Mouse (Mus musculus) G1E (cell line): ENCODE data around the gene Cenpu. TPM values are rescaled to one million over a fixed set of nuclear protein-coding genes. Genes with fewer than 3 reads are reported as not detected.

Experiments used
- ATAC-seq: 2 replicates; pipeline ENCODE4 v1.8.0; 2016; ENCODE audit warnings: mild to moderate bottlenecking; ENCODE audit not compliant: insufficient number of reproducible peaks, poor library complexity, low FRiP score, severe bottlenecking; ENCODE audit errors: extremely low read depth
- DNase-seq: peaks from one replicate; pipeline ENCODE4 v3.0.0; 2012; ENCODE audit warnings: low spot score
- H3K27me3 ChIP-seq: 2 replicates; pipeline ENCODE4 v1.6.1; 2012; ENCODE audit warnings: mild to moderate bottlenecking, low read length, inconsistent platforms; ENCODE audit not compliant: insufficient read depth
- H3K36me3 ChIP-seq: replicated peaks from 2 replicates; pipeline ENCODE3; 2012; ENCODE audit warnings: mild to moderate bottlenecking, inconsistent platforms
- H3K4me1 ChIP-seq: 2 replicates; pipeline ENCODE4 v1.6.1; 2012; ENCODE audit warnings: low read depth, low read length, inconsistent platforms, mixed read lengths; ENCODE audit not compliant: insufficient read depth
- H3K4me3 ChIP-seq: 2 replicates; pipeline ENCODE4 v1.5.1; 2012; ENCODE audit warnings: low read depth, mild to moderate bottlenecking, inconsistent platforms, low read length, moderate library complexity, mixed read lengths
- H3K9me3 ChIP-seq: replicated peaks from 2 replicates; pipeline ENCODE4 v1.6.1; 2012; ENCODE audit warnings: inconsistent platforms
- CTCF ChIP-seq: IDR thresholded peaks from 2 replicates; pipeline ENCODE4 v1.5.1; 2012; ENCODE audit warnings: low read depth, low read length, inconsistent platforms, mixed read lengths
- GATA1 ChIP-seq: IDR thresholded peaks from 2 replicates; pipeline ENCODE4 v1.6.1; 2012; ENCODE audit warnings: borderline replicate concordance, low read length, inconsistent platforms, mixed read lengths
- GATA2 ChIP-seq: IDR thresholded peaks from 2 replicates; pipeline ENCODE4 v1.6.1; 2012; ENCODE audit warnings: low read depth, low read length, inconsistent platforms, borderline replicate concordance
- POLR2AphosphoS5 ChIP-seq: IDR thresholded peaks from 2 replicates; pipeline ENCODE4 v1.6.1; 2012; ENCODE audit warnings: low read depth, low read length, inconsistent platforms; ENCODE audit not compliant: insufficient replicate concordance
- TAL1 ChIP-seq: conservative IDR thresholded peaks from 2 replicates; pipeline ENCODE4 v1.6.1; 2012; ENCODE audit warnings: low read depth, low read length, inconsistent platforms, mixed read lengths
- polyA plus RNA-seq: library from polyadenylated mRNA; stranded (reverse); fragments of >175 nt; gene quantifications from 2 replicates; pipeline ENCODE4 v1.2.3, GENCODE M21; 2012
- total RNA-seq, 2 experiments: library from RNA; stranded (forward) in 1 of 2; stranded (reverse) in 1 of 2; fragments of 200-1000 nt in 1 of 2; fragments of >200 nt in 1 of 2; fragmentation: Nextera tagmentation in 1 of 2; gene quantifications; 2 replicates each; pipeline ENCODE4 v1.2.3; 2014 to 2017

Gene Cenpu
- total and polyA plus RNA-seq, 3 experiments, result 16.4 to 94.1 (median 73.6) TPM

DNA sequence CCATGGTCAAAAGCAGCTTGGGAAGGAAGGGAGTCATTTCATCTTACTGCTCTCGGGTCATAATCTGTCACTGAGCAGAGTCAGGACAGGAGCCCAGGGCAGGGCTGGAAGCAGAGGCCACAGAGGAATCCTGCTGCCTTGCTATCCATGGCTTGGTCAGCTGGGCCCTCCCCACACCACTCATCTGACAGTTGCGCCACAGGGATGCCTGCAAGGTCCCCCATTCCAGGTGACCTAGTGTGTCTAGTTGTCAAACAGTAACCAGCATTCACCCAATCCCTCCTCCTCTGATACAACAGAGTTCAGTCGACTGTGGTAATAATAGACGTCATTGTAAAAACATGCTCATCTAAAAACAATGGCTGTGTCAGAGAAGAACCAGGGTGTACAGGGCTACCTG, 22.3 kb upstream of the Cenpu start:
- Histone ChIP-seq H3K27me3 (no peaks in the 10 kb centered on the region), H3K4me1 (peaks cover 14% of the 10 kb centered on the region), H3K4me3 (no peak overlapping the region), H3K9me3 (no peaks in the 10 kb centered on the region), H3K36me3 (peaks cover 99% of the 10 kb centered on the region)
- no peak for TF ChIP-seq TAL1
- TF ChIP-seq GATA1, result no peak
- no peak for TF ChIP-seq GATA2
- TF ChIP-seq POLR2AphosphoS5, result no peak
- TF ChIP-seq CTCF, result no peak
- ATAC-seq (no peak), DNase-seq (no peak)

- H3K27me3 ChIP-seq, result no peaks in the 10 kb centered on the region
- no peak overlapping the region for H3K4me3 ChIP-seq
- ATAC-seq (no peak), DNase-seq (no peak)
- H3K9me3 ChIP-seq, result no peaks in the 10 kb centered on the region
- no peak for TF ChIP-seq GATA1
- TF ChIP-seq GATA2, result no peak
- peaks cover 99% of the 10 kb centered on the region for H3K36me3 ChIP-seq
- peaks cover 14% of the 10 kb centered on the region for H3K4me1 ChIP-seq
Observed at GRCm38 (mm10) chr8:46530541-46530940, 21.3 kb upstream of the Cenpu start.

DNA sequence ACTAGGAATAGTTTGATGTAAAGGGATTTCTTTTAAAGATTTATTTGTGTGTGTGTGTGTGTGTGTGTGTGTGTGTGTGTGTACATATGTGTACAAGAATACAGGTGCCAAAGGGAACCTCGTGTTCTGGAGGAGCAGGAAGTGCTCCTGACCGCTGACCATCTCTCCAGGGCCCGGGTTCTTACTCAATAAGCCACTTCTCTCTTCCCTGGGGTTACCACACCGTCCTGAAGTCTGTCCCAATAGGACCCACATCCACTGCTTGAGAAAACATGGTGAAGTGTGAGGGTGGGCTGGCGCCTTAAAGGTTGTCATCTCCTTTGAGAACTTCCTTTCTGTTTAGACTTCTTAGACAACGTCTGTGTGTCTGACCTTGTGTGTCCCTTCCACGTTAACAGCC, 17.9 kb upstream of the Cenpu start:
- DNase-seq, result no peak
- peaks cover 3% of the 10 kb centered on the region for H3K9me3 ChIP-seq
- no peak for ATAC-seq
- no peaks in the 10 kb centered on the region; the same call in 1 of the 2 replicates for H3K4me1 ChIP-seq
- no peaks in the 10 kb centered on the region for H3K27me3 ChIP-seq
- H3K36me3 ChIP-seq, result peaks cover 98% of the 10 kb centered on the region
- no peak overlapping the region for H3K4me3 ChIP-seq
- no peak for TF ChIP-seq TAL1
- no peak for TF ChIP-seq GATA2
- TF ChIP-seq POLR2AphosphoS5, result no peak
- TF ChIP-seq CTCF, result no peak
- no peak for TF ChIP-seq GATA1

GRCm38 (mm10) chr8:46539701-46540100, 12.1 kb upstream of the Cenpu start:
- TF ChIP-seq CTCF (no peak), GATA2 (no peak), POLR2AphosphoS5 (no peak), GATA1 (no peak)
- DNase-seq (no peak), ATAC-seq (no peak)
- H3K36me3 ChIP-seq, result peaks cover 44% of the 10 kb centered on the region
- no peaks in the 10 kb centered on the region for H3K27me3 ChIP-seq
- no peak overlapping the region for H3K4me3 ChIP-seq
- H3K4me1 ChIP-seq, result peaks cover 46% of the 10 kb centered on the region
- peaks cover 3% of the 10 kb centered on the region for H3K9me3 ChIP-seq

GRCm38 (mm10) chr8:46543191-46543590, 8.6 kb upstream of the Cenpu start:
- TF ChIP-seq TAL1 (no peak), GATA1 (no peak), GATA2 (no peak), POLR2AphosphoS5 (no peak), CTCF (no peak)
- peaks cover 79% of the 10 kb centered on the region for H3K4me1 ChIP-seq
- ATAC-seq, result no peak
- no peaks in the 10 kb centered on the region for H3K9me3 ChIP-seq
- no peak for DNase-seq
- H3K36me3 ChIP-seq, result peaks cover 9% of the 10 kb centered on the region
- H3K27me3 ChIP-seq, result no peaks in the 10 kb centered on the region
- no peak overlapping the region for H3K4me3 ChIP-seq

DNA sequence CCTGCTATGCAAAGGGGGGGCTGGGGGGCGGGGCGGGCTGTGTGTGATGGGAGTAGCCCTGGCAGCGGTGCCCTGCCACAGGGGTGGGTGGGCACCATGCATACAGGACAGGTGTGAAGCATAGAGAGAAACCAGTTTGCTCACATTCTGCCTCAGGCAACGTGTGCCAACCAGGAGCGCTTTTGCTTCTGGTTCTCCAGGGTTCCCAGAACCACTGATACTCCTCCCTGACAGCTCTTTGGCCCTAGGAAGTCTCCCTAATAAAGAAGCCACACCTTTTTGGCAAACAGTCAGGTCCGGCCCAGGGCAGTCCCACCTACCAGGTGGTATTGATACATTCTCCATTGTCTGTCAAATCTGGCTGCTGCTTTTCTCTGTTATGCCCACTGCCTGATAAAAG, 8.2 kb upstream of the Cenpu start:
- ATAC-seq (no peak), DNase-seq (no peak)
- Histone ChIP-seq H3K4me3 (no peak overlapping the region), H3K4me1 (peaks cover 84% of the 10 kb centered on the region), H3K9me3 (no peaks in the 10 kb centered on the region), H3K36me3 (peaks cover 7% of the 10 kb centered on the region), H3K27me3 (no peaks in the 10 kb centered on the region)
- no peak for TF ChIP-seq GATA1
- no peak for TF ChIP-seq CTCF
- no peak for TF ChIP-seq GATA2
- no peak for TF ChIP-seq TAL1
- TF ChIP-seq POLR2AphosphoS5, result no peak

DNA sequence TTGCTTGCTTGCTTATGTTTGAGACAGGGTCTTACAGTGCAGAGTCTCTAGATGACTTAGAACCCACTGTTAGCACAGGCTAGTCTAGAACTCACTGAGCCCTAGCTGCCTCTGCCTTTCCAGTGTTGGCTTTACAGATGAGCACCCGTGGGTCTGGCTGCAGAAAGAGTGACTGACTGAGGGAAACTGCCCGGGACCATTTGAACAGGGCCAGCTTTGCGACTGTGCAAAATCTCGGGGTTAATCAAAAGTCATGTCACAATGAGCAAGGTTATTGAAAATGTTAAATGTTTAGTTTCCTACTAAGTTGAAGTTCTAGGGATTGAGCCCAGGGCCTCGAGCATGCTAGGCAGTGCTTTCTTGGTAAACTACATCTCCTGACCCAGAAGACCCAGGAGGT, 6.0 kb upstream of the Cenpu start:
- DNase-seq (no peak), ATAC-seq (no peak)
- H3K4me3 ChIP-seq, result no peak overlapping the region
- TF ChIP-seq GATA2, result no peak
- TF ChIP-seq CTCF, result no peak
- TF ChIP-seq TAL1, result no peak
- no peak for TF ChIP-seq POLR2AphosphoS5
- no peak for TF ChIP-seq GATA1
- H3K36me3 ChIP-seq, result no peaks in the 10 kb centered on the region
- H3K4me1 ChIP-seq, result peaks cover 86% of the 10 kb centered on the region
- no peaks in the 10 kb centered on the region for H3K27me3 ChIP-seq
- no peaks in the 10 kb centered on the region for H3K9me3 ChIP-seq
